Mouse (Mus musculus) large intestine, adult 2 months (tissue): ENCODE results near the gene Unkl. TPM values are rescaled to one million over a fixed set of nuclear protein-coding genes. Genes with fewer than 3 reads are reported as not detected.

Experiments
- DNase-seq: peaks from one replicate; pipeline ENCODE4 v3.0.0-alpha.2; 2012; ENCODE audit warnings: low read depth, low spot score
- WGBS: fragments of 180-500 bp; shearing (Covaris S2); methylation state at CpG from one replicate; pipeline ENCODE4 v1.1.7; 2018; 5-methylcytosine and 5-hydroxymethylcytosine counted together
- polyA plus RNA-seq: library from polyadenylated mRNA; depleted of rRNA; stranded (reverse); fragments of >200 nt; gene quantifications from 2 replicates; pipeline ENCODE4 v1.2.3, GENCODE M21; 2012; rRNA removed

The Unkl gene
- polyA plus RNA-seq: 6.0 and 9.8 TPM in 2 replicates

DNA sequence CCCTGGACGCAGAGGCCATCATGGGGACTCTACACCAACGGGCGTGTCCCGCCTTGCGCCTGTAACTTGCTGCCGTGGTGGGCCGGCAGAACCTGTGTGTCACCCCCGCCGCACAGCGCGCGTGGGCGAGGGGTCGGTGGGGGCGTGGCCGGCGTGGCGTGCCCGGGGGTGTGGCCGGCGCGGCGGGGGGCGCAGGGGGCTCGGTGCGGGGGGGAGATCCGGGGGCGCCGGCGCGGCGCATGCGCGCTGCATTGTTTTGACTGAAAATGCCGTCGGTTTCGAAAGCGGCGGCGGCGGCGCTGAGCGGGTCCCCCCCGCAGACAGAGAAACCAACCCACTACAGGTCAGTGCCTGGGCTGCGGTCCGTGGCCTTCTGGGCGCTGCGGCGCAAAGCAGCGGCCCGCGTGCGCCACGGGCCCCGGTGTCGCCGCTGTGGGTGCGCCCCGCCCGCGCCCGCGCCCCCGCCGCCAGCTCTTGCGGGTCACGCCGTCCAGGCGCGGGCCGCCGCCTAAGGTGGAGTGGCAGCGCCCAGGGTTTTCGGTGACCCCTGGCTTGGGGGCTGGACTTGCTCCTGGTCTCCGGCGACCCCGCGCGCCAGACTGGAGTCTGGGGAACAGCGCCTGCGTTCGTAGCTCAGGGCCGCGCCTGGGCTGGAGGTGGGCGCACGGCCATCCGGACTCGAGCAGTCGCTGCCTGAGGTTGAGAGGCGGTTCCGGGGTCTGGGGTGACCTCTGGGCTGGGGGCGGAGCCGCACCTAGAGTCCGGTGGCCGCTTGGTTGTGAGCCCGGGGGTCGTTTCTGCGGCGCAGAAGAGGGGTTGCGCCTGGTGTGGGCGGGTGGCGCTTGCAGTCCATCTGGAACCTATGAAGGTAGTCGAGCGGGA lies at the start of gene Unkl:
Unkl (plus strand) TSS at position 248 of the 882 bp plus-strand sequence.
- no peak for DNase-seq
- under 1% methylated on average over 100 of the region's 104 CpGs for WGBS

DNA sequence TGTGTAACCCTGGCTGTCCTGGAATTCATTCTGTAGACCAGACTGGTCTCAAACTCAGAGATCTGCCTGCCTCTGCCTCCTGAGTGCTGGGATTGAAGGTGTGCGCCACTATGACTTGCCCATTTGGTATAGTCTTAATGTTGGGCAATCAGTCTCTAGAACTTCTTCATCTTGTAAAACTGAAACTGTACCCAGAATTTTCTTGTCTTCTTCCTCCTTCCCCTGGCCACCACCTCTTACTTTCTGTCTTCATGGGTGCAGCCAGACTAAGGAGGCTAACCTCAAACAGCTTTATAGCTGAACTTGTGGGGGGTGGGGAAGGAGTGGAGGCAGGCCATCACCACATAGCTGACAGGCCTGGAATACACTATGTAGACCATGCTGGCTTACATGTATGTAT lies 49.4 kb upstream of the Unkl start:
- no peak for DNase-seq
- WGBS: 97% methylated on average over 1 of the region's 1 CpGs

DNA sequence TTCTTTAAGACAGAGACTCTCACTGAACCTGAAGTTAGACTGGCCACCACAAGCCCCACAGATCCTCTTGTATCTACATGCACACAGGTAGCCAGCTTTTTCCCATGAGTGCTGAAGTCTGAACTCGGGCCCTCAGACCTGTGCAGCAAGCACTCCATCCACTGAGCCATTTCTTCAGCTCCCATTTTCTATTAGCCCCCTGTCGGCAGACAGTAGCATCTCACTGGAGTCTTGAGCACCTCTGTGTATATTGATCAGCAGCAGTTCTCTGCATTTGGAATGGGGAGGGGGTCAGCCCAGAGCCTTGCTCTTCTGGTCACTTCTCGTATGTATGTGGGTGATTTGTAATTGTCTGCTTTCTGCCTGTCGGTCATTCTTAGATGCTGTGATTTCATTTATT lies 48.2 kb upstream of the Unkl start:
- WGBS: 69% methylated on average over 4 of the region's 4 CpGs
- DNase-seq: no peak

DNA sequence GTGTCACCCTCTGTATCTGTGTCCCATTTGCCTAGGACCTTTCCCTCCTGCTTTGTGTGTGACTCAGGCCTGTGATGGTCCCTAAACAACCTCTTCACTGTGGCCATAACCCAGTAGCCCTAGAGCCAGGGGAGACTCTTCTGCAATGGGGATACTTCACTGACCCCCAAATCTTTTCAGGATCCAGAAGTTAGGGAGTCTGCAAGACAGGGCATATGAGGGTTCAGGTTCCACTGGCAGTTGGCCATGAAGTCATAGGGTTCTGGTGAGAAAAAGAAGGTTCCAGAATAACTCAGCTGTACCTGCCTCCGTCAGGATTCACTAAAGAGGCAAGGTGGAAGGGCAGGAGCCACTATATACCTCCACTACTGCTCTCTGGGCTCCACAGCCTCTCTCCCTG lies 26.0 kb upstream of the Unkl start, which contains the start of gene Ccdc154:
Ccdc154 (plus strand) TSS at position 301 of the 400 bp plus-strand sequence.
- DNase-seq: no peak
- 88% methylated on average over 1 of the region's 1 CpGs for WGBS

DNA sequence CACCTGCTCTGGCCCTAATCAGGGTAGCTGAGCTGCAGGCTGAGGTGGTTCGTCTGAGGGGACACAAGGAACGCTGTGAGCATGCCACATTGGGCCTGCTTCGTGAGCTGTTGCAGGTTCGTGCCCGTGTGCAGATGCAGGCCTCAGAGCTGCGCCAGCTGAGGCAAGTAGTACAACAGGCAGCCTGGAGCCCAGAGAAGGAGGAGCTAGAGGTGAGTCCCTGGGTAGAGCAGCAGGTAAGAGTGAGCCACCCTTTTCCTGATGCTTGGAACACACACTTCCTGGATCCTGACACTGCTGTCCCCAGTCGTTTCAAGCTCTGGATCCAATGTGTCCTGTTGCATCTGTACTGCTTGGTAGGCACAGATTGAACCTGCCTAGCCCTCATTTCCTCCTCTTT lies 24.8 kb upstream of the Unkl start:
- no peak for DNase-seq
- WGBS: 70% methylated on average over 7 of the region's 7 CpGs

DNA sequence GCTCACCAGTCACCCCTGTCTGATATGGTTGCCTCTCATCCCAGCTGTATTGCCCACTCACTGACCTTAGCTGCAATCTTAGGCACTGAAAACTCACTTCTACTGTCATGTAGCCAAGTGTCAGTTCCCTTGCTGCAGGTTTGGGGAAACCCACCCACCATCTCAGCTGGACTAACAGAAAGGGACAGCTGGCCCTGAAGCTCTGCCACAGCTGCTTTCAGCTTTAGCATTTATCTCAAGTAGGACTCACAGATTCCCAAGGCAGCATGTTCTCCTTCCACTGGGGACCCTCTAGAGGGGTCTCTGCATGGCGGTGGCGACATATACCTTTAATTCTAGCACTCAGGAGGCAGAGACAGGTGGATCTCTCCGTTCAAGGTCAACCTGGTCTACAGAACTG lies 23.4 kb upstream of the Unkl start:
- WGBS: 90% methylated on average over 3 of the region's 3 CpGs
- no peak for DNase-seq

DNA sequence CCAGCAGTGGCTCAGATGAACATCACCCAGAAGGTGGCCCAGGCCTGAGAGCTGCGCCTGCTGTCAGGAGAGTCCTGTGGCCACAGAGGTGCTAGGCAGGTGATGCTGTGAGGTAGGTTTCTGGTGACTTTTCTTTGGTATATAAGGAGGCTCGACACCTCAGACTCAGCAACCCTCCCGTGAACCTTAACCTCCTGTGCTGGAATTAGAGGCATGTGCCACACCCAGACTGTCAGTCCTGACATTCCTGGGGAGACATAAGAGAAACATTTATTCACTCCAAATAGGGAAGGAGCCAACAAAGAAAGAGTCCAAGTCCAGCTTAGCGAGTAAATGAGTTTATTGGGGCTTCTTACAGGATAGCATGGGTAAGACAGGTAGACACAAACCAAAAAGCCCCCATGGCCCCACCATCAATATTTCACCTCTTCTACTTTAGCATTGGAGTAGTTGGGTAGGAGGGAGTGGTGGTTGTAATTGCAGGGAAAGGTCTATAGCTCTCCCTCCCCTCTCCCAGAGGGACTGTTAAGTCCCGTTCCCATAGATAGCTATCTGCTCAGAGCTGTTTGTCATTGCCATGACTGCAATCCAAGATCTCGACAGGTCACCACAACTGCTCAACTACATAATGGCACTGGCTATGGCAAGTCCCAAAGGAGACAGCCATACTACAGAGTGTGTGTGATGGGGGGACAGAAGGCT lies 22.1 kb upstream of the Unkl start:
- DNase-seq: no peak
- WGBS: 26% methylated on average over 6 of the region's 6 CpGs

DNA sequence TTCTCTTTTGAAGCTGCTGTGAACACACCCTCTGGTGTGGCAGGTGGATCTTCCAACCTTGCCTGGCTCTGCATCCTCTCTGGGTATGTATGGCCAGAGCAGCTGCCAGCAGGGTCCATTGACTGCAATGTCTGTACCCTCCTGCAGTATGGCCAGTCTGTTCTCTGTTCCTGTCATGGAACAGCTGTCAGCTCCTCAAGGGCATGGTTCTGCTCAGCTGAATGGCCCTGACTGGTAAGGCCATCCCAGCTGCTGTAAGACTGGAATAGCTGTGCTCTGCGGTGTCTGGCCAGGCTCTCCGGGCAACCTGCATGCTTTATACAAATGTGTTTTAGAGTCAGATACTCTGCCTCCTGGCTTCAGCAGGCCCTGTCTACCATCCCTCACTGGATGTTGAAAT lies 18.5 kb upstream of the Unkl start:
- 92% methylated on average over 2 of the region's 2 CpGs for WGBS
- DNase-seq: no peak

DNA sequence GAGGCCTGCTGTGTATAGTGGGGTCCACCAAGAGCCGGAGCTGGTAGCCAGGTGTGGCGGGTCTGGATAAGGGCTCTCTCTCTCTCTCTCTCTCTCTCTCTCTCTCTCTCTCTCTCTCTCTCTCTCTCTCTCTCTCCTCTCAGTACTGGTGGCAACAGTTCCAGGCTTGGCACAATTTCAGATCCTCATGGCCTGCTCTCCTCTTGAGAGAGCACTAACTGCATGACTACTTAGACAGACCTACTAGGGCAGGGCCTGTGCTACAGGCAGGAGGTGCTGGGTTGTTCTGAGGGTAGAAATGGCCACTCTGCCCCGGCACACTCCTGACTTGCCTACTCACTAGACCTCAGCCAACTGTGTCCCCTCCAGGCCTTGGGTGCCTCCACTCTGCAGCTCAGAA lies 15.6 kb upstream of the Unkl start:
- WGBS: 95% methylated on average over 3 of the region's 3 CpGs
- DNase-seq: no peak

DNA sequence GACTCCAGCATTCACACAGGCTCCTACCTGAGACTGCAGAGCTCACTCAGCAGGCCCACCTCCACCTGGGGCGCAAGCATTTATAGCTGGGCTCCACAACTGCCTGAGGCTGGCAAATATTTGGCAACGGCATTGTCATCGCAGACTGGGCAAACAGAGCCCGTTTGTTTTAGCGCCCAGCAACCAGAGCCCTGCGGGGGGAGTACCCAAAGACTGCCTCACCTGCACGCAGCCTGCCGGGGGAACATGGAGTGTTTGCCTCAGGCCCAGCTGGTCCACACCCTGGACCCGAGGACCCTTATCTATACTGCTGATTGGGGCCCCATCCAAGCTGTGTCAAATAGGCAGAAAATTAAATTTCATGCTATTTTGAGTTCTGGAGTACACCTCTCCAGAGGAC lies 12.8 kb upstream of the Unkl start, which contains the start of gene Gm38655:
Gm38655 (minus strand) TSS at position 61 of the 400 bp plus-strand sequence.
- 26% methylated on average over 9 of the region's 9 CpGs for WGBS
- DNase-seq: no peak

DNA sequence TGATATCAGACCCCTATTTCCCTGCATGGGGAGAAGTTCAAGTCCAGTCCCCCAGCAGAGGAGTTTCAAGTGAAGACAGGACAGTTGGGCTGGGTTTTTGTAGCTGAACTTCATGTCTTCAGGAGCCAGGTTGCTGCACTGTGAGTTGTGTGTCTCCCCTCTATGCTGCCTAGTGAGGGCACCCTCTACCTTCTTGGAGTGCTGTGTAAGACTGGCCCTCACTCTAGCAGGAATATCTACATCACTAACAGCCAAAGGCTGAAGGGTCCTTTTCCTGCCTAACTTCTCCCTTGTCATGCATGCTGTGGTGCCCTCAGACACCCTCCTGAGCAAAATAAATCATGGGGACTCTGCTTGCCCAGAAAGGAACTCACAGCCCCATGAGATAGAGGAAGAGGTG lies 5.0 kb upstream of the Unkl start:
- DNase-seq: no peak

DNA sequence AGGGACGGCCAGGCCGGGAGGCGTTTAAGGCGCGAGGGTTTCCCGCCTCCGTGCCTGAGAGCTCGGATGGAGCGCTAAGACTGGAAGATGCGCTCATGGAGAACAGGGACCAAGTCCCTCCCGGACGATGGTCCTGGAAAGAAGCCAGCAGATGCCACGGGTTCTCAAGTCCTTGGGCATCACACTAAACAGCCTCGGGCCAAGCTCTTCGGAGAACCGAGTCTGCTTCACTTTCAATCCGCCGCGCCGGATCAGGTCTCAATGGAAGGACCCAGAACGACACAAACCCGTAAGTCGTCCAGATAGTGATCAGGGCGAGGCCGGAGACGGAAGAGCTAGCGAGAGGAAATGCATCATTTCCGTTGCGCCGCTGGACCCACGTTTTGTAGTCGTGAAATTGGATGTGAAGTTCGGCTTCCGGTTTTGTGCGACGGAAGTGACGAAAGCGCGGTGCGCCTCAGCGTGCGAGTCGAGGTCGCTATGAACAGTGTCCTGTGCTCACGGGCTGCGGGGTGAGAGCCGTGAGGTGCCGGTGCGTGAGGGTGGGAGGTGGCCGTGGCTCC lies 4.0 kb upstream of the Unkl start, which contains the start of gene BC003965:
BC003965 (plus strand) TSS at position 426 of the 563 bp plus-strand sequence.
- WGBS: under 1% methylated on average over 50 of the region's 50 CpGs
- DNase-seq: peak; percentile 98

DNA sequence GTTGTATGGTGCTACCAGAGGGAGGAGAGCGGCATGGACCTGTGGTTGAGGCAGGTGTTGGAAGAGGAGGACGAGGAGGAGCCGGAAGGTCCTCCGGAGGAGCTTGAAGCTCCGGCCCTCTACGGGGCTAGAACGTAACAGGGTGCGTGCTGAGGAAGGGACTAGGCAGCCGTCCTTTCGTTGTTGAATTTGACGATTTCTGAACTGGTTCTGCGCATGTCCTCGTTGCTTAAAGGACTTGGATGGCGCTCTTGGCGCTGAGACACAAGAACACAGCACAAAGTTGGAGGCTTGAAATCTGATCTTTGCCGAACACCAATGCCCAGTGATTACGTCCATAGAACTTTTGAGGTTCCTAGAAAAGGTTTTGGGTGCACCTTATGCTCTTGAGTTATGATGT lies 3.2 kb upstream of the Unkl start:
- no peak for DNase-seq
- WGBS: 3% methylated on average over 17 of the region's 17 CpGs

DNA sequence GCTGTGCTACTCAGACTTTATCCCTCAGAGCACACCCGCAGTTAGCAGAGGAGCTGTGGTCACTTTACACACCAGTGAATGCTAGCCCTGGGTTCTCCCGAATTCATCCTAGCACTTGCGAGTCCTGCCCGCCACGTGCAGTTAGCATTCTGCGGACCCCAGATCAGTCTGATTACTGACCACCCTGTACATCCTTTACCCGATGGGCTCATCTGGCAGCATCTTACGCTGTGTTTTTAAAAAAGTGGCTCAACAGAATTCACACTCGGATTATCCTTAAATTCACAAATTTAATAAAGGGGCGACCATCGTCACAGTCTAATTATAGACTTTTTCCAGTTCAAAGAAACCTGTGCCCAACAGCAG lies 430 bp upstream of the Unkl start:
- no peak for DNase-seq
- 12% methylated on average over 11 of the region's 11 CpGs for WGBS

DNA sequence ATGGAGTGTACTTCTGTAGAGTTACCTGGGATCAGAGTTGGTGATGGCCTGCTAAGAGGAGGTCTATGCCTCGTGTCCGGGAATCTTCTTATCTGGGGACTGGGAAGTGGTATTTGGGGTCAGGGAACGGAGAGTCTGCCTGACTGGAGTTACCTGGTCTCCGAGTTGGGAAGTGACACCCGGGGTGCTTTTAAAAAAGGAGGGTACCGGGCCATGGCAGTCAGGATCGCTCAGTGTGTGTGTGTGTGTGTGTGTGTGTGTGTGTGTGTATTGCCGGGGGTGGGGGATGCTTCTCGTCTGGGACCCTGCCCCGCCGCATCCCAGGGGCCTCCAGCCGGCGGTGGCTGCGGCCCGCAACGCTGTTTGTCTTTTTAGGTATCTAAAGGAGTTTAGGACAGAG lies 894 bp downstream of the Unkl start:
- no peak for DNase-seq
- WGBS: 4% methylated on average over 16 of the region's 16 CpGs

DNA sequence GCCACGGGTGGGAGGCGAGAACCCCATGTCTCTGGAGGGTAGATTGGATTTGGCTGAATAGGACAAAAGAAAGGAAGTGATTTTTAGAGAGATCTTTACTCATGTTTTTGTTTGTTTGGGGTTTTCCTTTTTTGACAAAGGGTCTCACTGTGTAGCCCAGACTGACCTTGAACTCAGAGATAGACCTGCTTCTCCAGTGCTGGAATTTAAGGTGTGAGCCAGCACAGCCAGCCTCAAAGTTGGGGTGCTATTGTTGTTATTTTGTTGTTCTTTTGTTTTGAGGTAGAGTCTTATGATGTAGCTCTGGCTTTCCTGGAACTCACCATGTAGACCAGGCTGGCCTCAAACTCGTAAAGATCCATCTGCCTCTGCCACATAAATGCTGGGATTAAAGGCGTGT lies 14.2 kb downstream of the Unkl start:
- DNase-seq: no peak
- WGBS: 72% methylated on average over 4 of the region's 4 CpGs

DNA sequence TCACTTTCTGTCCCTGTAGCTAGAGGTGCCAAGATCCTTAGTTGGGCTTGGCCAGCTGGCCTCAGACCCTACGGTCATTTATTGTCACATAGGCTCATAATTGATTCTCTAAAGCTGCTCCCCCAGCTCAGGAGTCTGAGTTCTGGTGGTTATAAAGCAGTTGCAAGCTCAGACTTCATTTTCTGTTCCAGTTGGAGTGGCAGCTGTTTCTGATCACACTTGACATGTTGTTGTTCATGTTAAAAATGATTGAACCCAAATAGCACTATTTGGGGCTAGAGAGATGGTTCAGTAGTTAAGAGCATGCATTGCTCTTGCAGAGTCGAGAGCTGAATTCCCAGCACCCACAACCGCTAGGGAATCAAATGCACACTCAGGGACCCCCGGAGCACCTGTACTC lies 21.8 kb downstream of the Unkl start:
- 85% methylated on average over 4 of the region's 4 CpGs for WGBS
- no peak for DNase-seq

DNA sequence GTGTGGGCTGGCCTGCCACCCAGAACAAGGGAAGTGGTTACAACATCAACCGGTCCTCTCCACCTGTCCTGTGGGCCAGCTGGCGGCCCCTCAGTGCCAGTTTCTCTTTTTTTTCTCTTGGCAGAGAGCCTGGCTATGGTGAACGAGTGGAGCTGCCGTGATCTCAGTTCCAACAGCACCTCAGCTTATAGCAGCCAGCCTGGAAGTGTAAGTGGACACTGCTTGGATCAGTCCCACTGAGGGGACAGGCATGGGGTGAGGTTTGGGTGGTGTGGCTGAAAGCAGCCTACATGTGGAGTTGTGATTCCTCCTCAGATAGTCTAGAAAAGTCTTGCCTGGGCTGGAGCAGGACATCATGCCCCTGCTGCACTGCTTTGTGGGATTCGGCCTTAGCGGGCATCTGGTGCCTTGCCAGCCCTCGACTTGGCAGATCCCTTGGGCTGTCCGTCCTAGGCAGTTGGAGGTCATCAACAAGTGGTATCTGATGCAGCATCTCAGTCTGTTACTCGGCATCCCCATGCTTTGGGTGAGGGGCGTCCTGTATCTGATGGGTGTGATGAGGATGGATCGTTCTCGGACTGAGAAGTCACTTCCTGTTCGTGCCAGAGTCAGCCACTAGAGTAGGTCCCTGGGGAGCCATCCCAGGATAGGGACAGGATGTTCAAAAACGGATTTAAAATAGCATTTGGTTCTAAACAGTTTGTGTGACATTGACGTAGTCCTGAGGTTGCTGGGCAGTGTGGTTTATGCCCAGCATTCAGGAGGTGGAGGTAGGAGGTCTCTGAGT lies 22.7 kb downstream of the Unkl start:
- DNase-seq: no peak
- 72% methylated on average over 15 of the region's 15 CpGs for WGBS

DNA sequence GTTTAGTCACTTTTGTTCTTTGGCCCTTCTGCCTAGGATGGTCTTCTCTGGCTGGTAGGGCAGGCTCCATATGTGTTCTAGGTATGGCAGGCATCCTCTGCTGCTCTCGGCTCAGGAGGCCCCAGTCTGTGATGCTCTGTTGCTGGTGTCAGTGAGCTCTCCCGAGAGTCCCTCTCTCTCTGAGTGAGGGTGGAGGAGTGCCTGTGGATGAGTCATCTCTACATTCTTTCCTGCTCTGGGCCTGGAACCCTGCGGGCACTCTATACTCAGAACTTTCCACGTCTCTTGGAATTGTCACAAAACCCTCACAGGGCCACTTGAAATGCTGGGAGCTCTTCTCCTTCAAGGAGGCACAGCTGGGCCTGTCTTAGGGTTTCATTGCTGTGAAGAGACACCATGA lies 23.5 kb downstream of the Unkl start:
- WGBS: 60% methylated on average over 4 of the region's 4 CpGs
- DNase-seq: no peak

DNA sequence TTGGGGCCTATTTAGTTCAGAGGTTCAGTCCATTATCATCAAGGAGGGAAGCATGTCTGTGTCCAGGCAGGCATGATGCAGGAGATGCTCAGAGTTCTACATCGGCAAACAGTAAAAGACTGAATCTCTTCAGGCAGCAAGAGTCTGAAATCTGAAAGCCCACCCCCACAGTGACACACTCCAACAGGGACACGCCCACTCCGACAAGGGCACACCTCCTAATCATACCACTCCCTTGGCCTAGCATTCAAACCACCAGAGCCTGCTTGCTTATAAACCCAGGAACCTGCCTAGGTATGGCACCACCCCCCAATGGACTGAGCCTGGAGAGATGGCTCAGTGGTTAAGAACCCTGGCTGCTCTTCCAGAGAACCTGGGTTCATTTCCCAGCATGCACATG lies 27.2 kb downstream of the Unkl start:
- 80% methylated on average over 3 of the region's 3 CpGs for WGBS

More for the DNA sequence above, 27.2 kb downstream of the Unkl start:
- DNase-seq: no peak
